Mouse (Mus musculus): Measurements from ENCODE around the gene Tlk2. TPM values are rescaled to one million over a fixed set of nuclear protein-coding genes. Genes with fewer than 3 reads are reported as not detected.
"Not testable (repeated sequence)": the region's sequence is repeated elsewhere in the genome, so short reads cannot be mapped to it uniquely, and the experiment has no call there.

Gene Tlk2
- 15.9 and 16.0 TPM in 2 replicates for polyA plus RNA-seq (2016; fragmentation: Nextera tagmentation; extraction: Ambion mirVana)

- H3K4me2 ChIP-seq: peak within 1 kb of the TSS; percentile 79
- H3K27me3 ChIP-seq (replicated peaks): no peaks in the 10 kb centered on the region
- H3K4me3 ChIP-seq: peak within 1 kb of the TSS; percentile 95
- H3K36me3 ChIP-seq: peaks cover 22% of the 10 kb centered on the region; the same call in 1 of the 2 replicates
- no peaks in the 10 kb centered on the region for H3K9me3 ChIP-seq (replicated peaks)
- no peak for ATAC-seq
- 61% methylated on average over 2 of the region's 2 CpGs for WGBS (ENCODE audit: insufficient replicate concordance)
- H3K27ac ChIP-seq: peak within 1 kb of the TSS; percentile 96
- H3K4me1 ChIP-seq: peaks cover 31% of the 10 kb centered on the region
- H3K9ac ChIP-seq: peak within 1 kb of the TSS; percentile 99
These were observed at the start of gene Tlk2 for GRCm38 (mm10) chr11:105178516-105178915. Gene Tlk2, plus strand, starts transcription at chr11:105178807.

GRCm38 (mm10) chr11:105135692-105136091 is 42.9 kb upstream of the Tlk2 start:
- Histone ChIP-seq H3K27me3 (replicated peaks) (no peaks in the 10 kb centered on the region), H3K27ac (peak overlapping the region; percentile 74), H3K4me3 (no peak overlapping the region), H3K9ac (no peak overlapping the region; the same call in 1 of the 2 replicates), H3K9me3 (replicated peaks) (no peaks in the 10 kb centered on the region), H3K4me1 (peaks cover 30% of the 10 kb centered on the region), H3K36me3 (peaks cover 100% of the 10 kb centered on the region), H3K4me2 (no peak overlapping the region)
- ATAC-seq: peak; percentile 69
- 37% methylated on average over 7 of the region's 7 CpGs for WGBS (ENCODE audit: insufficient replicate concordance)

- Histone ChIP-seq H3K36me3 (peaks cover 94% of the 10 kb centered on the region), H3K4me1 (peaks cover 36% of the 10 kb centered on the region), H3K27ac (peak overlapping the region; percentile 5; the same call in 1 of the 2 replicates)
- 71% methylated on average over 2 of the region's 2 CpGs for WGBS (ENCODE audit: insufficient replicate concordance)
- not testable (repeated sequence) for H3K9me3 ChIP-seq (replicated peaks); H3K9ac ChIP-seq; H3K4me3 ChIP-seq; H3K4me2 ChIP-seq; H3K27me3 ChIP-seq (replicated peaks)
- peak; percentile 66 for ATAC-seq
These were observed 41.4 kb upstream of the Tlk2 start for GRCm38 (mm10) chr11:105137255-105137654.

- H3K9me3 ChIP-seq (replicated peaks); ATAC-seq; H3K4me2 ChIP-seq; H3K27me3 ChIP-seq (replicated peaks); H3K4me3 ChIP-seq; H3K27ac ChIP-seq; H3K9ac ChIP-seq: not testable (repeated sequence)
- WGBS (ENCODE audit: insufficient replicate concordance): 81% methylated on average over 8 of the region's 8 CpGs
- peaks cover 63% of the 10 kb centered on the region for H3K36me3 ChIP-seq
- H3K4me1 ChIP-seq: peaks cover 62% of the 10 kb centered on the region
These were observed 38.1 kb upstream of the Tlk2 start for GRCm38 (mm10) chr11:105140512-105140911.

- peaks cover 57% of the 10 kb centered on the region for H3K36me3 ChIP-seq
These were observed 37.5 kb upstream of the Tlk2 start for GRCm38 (mm10) chr11:105141115-105141514.

GRCm38 (mm10) chr11:105143564-105143963 is 35.0 kb upstream of the Tlk2 start:
- no peak overlapping the region for H3K4me3 ChIP-seq
- H3K36me3 ChIP-seq: peaks cover 32% of the 10 kb centered on the region
- peak; percentile 84 for ATAC-seq
- H3K4me2 ChIP-seq: peak overlapping the region; percentile 26
- H3K27ac ChIP-seq: peak overlapping the region; percentile 77
- no peak overlapping the region for H3K9ac ChIP-seq
- H3K9me3 ChIP-seq (replicated peaks): no peaks in the 10 kb centered on the region
- H3K4me1 ChIP-seq: peaks cover 42% of the 10 kb centered on the region
- no peaks in the 10 kb centered on the region for H3K27me3 ChIP-seq (replicated peaks)

More at GRCm38 (mm10) chr11:105141115-105141514, 37.5 kb upstream of the Tlk2 start:
- Histone ChIP-seq H3K27me3 (replicated peaks) (no peaks in the 10 kb centered on the region), H3K4me1 (peaks cover 57% of the 10 kb centered on the region), H3K9ac (no peak overlapping the region), H3K4me2 (no peak overlapping the region), H3K9me3 (replicated peaks) (no peaks in the 10 kb centered on the region), H3K4me3 (no peak overlapping the region), H3K27ac (0 out of 2 replicates have a peak overlapping the region, but pooled peaks have one; percentile 0)
- no peak for ATAC-seq
- WGBS (ENCODE audit: insufficient replicate concordance): 86% methylated on average over 5 of the region's 5 CpGs

- 55% methylated on average over 3 of the region's 3 CpGs for WGBS (ENCODE audit: insufficient replicate concordance)
- H3K4me1 ChIP-seq: peaks cover 46% of the 10 kb centered on the region
- no peak overlapping the region for H3K9ac ChIP-seq
- peak overlapping the region; percentile 21 for H3K4me2 ChIP-seq
- ATAC-seq: peak; percentile 79
- H3K4me3 ChIP-seq: no peak overlapping the region
- H3K9me3 ChIP-seq (replicated peaks): no peaks in the 10 kb centered on the region
- peak overlapping the region; percentile 77 for H3K27ac ChIP-seq
- peaks cover 27% of the 10 kb centered on the region for H3K36me3 ChIP-seq
- no peaks in the 10 kb centered on the region for H3K27me3 ChIP-seq (replicated peaks)
These were observed 34.5 kb upstream of the Tlk2 start for GRCm38 (mm10) chr11:105144084-105144483.

- ATAC-seq: peak; percentile 36
- Histone ChIP-seq H3K9me3 (replicated peaks) (no peaks in the 10 kb centered on the region), H3K27me3 (replicated peaks) (no peaks in the 10 kb centered on the region), H3K4me1 (peaks cover 52% of the 10 kb centered on the region), H3K36me3 (peaks cover 22% of the 10 kb centered on the region), H3K4me3 (no peak overlapping the region), H3K27ac (peak overlapping the region; percentile 77), H3K4me2 (peak overlapping the region; percentile 21), H3K9ac (peak overlapping the region; percentile 31; the same call in 1 of the 2 replicates)
- WGBS (ENCODE audit: insufficient replicate concordance): 61% methylated on average over 11 of the region's 11 CpGs
These were observed 33.9 kb upstream of the Tlk2 start for GRCm38 (mm10) chr11:105144508-105145210.

- H3K4me3 ChIP-seq: no peak overlapping the region
- H3K9ac ChIP-seq: 0 out of 2 replicates have a peak overlapping the region, but pooled peaks have one; percentile 31
- no peaks in the 10 kb centered on the region for H3K27me3 ChIP-seq (replicated peaks)
- H3K36me3 ChIP-seq: peaks cover 16% of the 10 kb centered on the region
- H3K4me2 ChIP-seq: no peak overlapping the region
- no peaks in the 10 kb centered on the region for H3K9me3 ChIP-seq (replicated peaks)
- 87% methylated on average over 10 of the region's 10 CpGs for WGBS (ENCODE audit: insufficient replicate concordance)
- no peak for ATAC-seq
- peak overlapping the region; percentile 77 for H3K27ac ChIP-seq
- H3K4me1 ChIP-seq: peaks cover 57% of the 10 kb centered on the region
These were observed 33.4 kb upstream of the Tlk2 start for GRCm38 (mm10) chr11:105145211-105145610.

- no peak for ATAC-seq
- Histone ChIP-seq H3K27ac (peak within 1 kb of the TSS; percentile 77; the same call in 1 of the 2 replicates), H3K4me1 (peaks cover 71% of the 10 kb centered on the region)
These were observed 32.0 kb upstream of the Tlk2 start, which contains the start of gene Gm10842 for GRCm38 (mm10) chr11:105146593-105146992. Gene Gm10842, plus strand, starts transcription at chr11:105146893.

GRCm38 (mm10) chr11:105149353-105149752 is 29.3 kb upstream of the Tlk2 start:
- Histone ChIP-seq H3K27me3 (replicated peaks) (no peaks in the 10 kb centered on the region), H3K4me3 (no peak overlapping the region), H3K9ac (no peak overlapping the region; the same call in 1 of the 2 replicates), H3K9me3 (replicated peaks) (no peaks in the 10 kb centered on the region), H3K36me3 (no peaks in the 10 kb centered on the region), H3K4me2 (no peak overlapping the region), H3K27ac (peak overlapping the region; percentile 95), H3K4me1 (peaks cover 72% of the 10 kb centered on the region)
- WGBS (ENCODE audit: insufficient replicate concordance): 29% methylated on average over 3 of the region's 3 CpGs
- no peak for ATAC-seq

More at GRCm38 (mm10) chr11:105146593-105146992, 32.0 kb upstream of the Tlk2 start, which contains the start of gene Gm10842:
- H3K36me3 ChIP-seq: peaks cover 4% of the 10 kb centered on the region; the same call in 1 of the 2 replicates
- H3K4me3 ChIP-seq: no peak within 1 kb of the TSS
- H3K27me3 ChIP-seq (replicated peaks): no peaks in the 10 kb centered on the region
- H3K9ac ChIP-seq: no peak within 1 kb of the TSS
- H3K9me3 ChIP-seq (replicated peaks): no peaks in the 10 kb centered on the region
- H3K4me2 ChIP-seq: no peak within 1 kb of the TSS
- WGBS (ENCODE audit: insufficient replicate concordance): 82% methylated on average over 3 of the region's 3 CpGs

GRCm38 (mm10) chr11:105149766-105150165 is 28.8 kb upstream of the Tlk2 start:
- Histone ChIP-seq H3K27ac (peak overlapping the region; percentile 95), H3K9ac (no peak overlapping the region), H3K27me3 (replicated peaks) (no peaks in the 10 kb centered on the region), H3K9me3 (replicated peaks) (no peaks in the 10 kb centered on the region), H3K4me2 (no peak overlapping the region), H3K36me3 (no peaks in the 10 kb centered on the region), H3K4me3 (no peak overlapping the region), H3K4me1 (peaks cover 72% of the 10 kb centered on the region)
- 67% methylated on average over 1 of the region's 1 CpGs for WGBS (ENCODE audit: insufficient replicate concordance)
- ATAC-seq: no peak
